Mouse (Mus musculus) hindbrain, postnatal 0 days (tissue): ENCODE measurements around the gene Efcab12. TPM values are rescaled to one million over a fixed set of nuclear protein-coding genes. Genes with fewer than 3 reads are reported as not detected.

Source experiments
- ATAC-seq: fragments of 200-750 bp; cut with Nextera tagmentation; 2 replicates; pipeline ENCODE4 v1.8.0; 2017; ENCODE audit warnings: mild to moderate bottlenecking, moderate TSS enrichment, moderate library complexity
- DNase-seq: peaks from one replicate; pipeline ENCODE4 v3.0.0-alpha.2; 2015; ENCODE audit warnings: low spot score
- H3K27ac ChIP-seq: fragments of 300-500 bp; sonication (generic); 2 replicates; pipeline ENCODE4 v1.5.1; 2014; ENCODE audit warnings: mild to moderate bottlenecking
- H3K27me3 ChIP-seq: fragments of 300-500 bp; sonication (generic); 2 replicates; pipeline ENCODE4 v1.6.1; 2014; ENCODE audit warnings: low read length, mixed read lengths; ENCODE audit not compliant: insufficient read depth
- H3K36me3 ChIP-seq: fragments of 300-500 bp; sonication (generic); 2 replicates; pipeline ENCODE4 v1.6.1; 2014; ENCODE audit warnings: low read length, mixed read lengths; ENCODE audit not compliant: insufficient read depth
- H3K4me1 ChIP-seq: fragments of 300-500 bp; sonication (generic); 2 replicates; pipeline ENCODE4 v1.6.1; 2014; ENCODE audit warnings: antibody characterized with exemption, low read length, mixed read lengths; ENCODE audit not compliant: insufficient read depth
- H3K4me2 ChIP-seq: fragments of 300-500 bp; sonication (generic); 2 replicates; pipeline ENCODE4 v1.6.1; 2014; ENCODE audit warnings: low read depth, mild to moderate bottlenecking, low read length, moderate library complexity, mixed read lengths
- H3K4me3 ChIP-seq: fragments of 300-500 bp; sonication (generic); 2 replicates; pipeline ENCODE4 v1.5.1; 2014; ENCODE audit warnings: low read length
- H3K9ac ChIP-seq: fragments of 300-500 bp; sonication (generic); replicated peaks from 2 replicates; pipeline ENCODE4 v1.6.1; 2014; ENCODE audit warnings: mild to moderate bottlenecking, low read length, moderate library complexity, mixed read lengths
- H3K9me3 ChIP-seq: fragments of 300-500 bp; sonication (generic); 2 replicates; pipeline ENCODE4 v1.6.1; 2016; ENCODE audit warnings: low read length, mixed read lengths
- CTCF ChIP-seq: IDR thresholded peaks from 2 replicates; pipeline ENCODE4 v1.5.1; 2016; ENCODE audit warnings: antibody characterized with exemption, control low read depth, low read depth
- WGBS: fragments of 180-500 bp; shearing (Covaris S2); extraction: QIAGEN DNeasy Blood & Tissue Kit; methylation state at CpG from one replicate; pipeline ENCODE4 v1.1.7; 2014; 5-methylcytosine and 5-hydroxymethylcytosine counted together
- microRNA-seq, 2 experiments: library from miRNA; unstranded; fragments of <30 nt; microRNA quantifications; one replicate each; pipeline ENCODE4; 2016
- polyA plus RNA-seq: library from polyadenylated mRNA; unstranded; fragments of >200 nt; fragmentation: Nextera tagmentation; extraction: Ambion mirVana; gene quantifications from 2 replicates; pipeline ENCODE4 v1.2.1, GENCODE M21; 2015
- total RNA-seq: library from RNA; depleted of rRNA; stranded (reverse); fragments of >200 nt; gene quantifications from 2 replicates; pipeline ENCODE4 v1.2.3, GENCODE M21; 2014; rRNA removed

The Efcab12 gene
- total and polyA plus RNA-seq, 2 experiments from 2014 or later, result 1.6 to 2.4 TPM

- no peak within 1 kb of the TSS for H3K4me3 ChIP-seq
- no peak for TF ChIP-seq CTCF
- ATAC-seq (no peak; the same call in 1 of the 2 replicates), DNase-seq (peak; percentile 26)
- 6% methylated on average over 9 of the region's 9 CpGs for WGBS
- no peaks in the 10 kb centered on the region for H3K4me1 ChIP-seq
- H3K27ac ChIP-seq, result peak within 1 kb of the TSS; percentile 62
- no peaks in the 10 kb centered on the region for H3K27me3 ChIP-seq
- H3K36me3 ChIP-seq, result no peaks in the 10 kb centered on the region
- H3K4me2 ChIP-seq, result no peak within 1 kb of the TSS
- no peaks in the 10 kb centered on the region for H3K9me3 ChIP-seq
- no peak within 1 kb of the TSS for H3K9ac ChIP-seq
These were observed 76.0 kb downstream of the Efcab12 start, which contains the start of gene Tmem40 for GRCm38 (mm10) chr6:115761995-115762756. Tmem40 (minus strand) TSS chr6:115762410.

DNA sequence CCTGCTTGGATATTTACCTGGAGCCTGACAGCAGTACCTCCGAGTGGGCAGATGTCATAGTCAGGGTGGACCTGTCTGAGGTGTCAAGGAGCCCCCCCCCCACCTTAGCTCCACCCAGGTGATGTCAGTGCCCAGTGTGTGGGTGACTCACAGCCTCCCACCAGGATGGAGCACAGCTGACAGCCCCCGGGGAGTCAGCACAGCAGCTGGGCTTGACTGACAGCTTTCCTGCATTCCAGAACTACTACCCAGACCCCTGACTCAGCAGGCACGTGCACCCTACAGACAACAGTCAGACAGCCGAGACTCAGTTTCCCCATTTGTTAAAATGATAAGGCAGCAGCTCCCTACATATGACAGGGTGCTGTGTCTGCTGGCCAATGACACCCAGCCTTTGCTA lies 77.2 kb downstream of the Efcab12 start:
- DNase-seq, result no peak
- H3K4me2 ChIP-seq, result no peak overlapping the region
- no peak for ATAC-seq
- H3K27me3 ChIP-seq, result no peaks in the 10 kb centered on the region
- H3K4me1 ChIP-seq, result no peaks in the 10 kb centered on the region
- no peak overlapping the region for H3K27ac ChIP-seq
- WGBS, result 58% methylated on average over 4 of the region's 4 CpGs
- H3K36me3 ChIP-seq, result no peaks in the 10 kb centered on the region
- TF ChIP-seq CTCF, result no peak
- no peak overlapping the region for H3K4me3 ChIP-seq
- no peak overlapping the region for H3K9ac ChIP-seq
- H3K9me3 ChIP-seq, result no peaks in the 10 kb centered on the region

Small RNAs within 50 kb of the gene (microRNA-seq; reads per million reads assigned to microRNA genes)
- gene Mir7660, result 0.35 to 0.36 reads per million in 2 experiments

Other genes starting within 250 kb of the Efcab12 start
- gene Mkrn2os, start 245.8 kb downstream of the Efcab12 start, total RNA-seq, result not detected in 2 replicates
- gene Mkrn2os, start 245.8 kb downstream of the Efcab12 start, polyA plus RNA-seq, result 0.32 and 0.39 TPM in 2 replicates
- 25.2 and 29.4 TPM in 2 replicates for gene Mkrn2, start 236.5 kb downstream of the Efcab12 start, total RNA-seq
- 37.4 and 40.6 TPM in 2 replicates for gene Mkrn2, start 236.5 kb downstream of the Efcab12 start, polyA plus RNA-seq
- gene Raf1, start 161.8 kb downstream of the Efcab12 start, total RNA-seq, result 204 and 218 TPM in 2 replicates
- gene Raf1, start 161.8 kb downstream of the Efcab12 start, polyA plus RNA-seq, result 86.1 and 90.5 TPM in 2 replicates
- gene Tmem40, start 76.0 kb downstream of the Efcab12 start, total RNA-seq, result 0.68 and 2.5 TPM in 2 replicates
- 2.5 and 2.9 TPM in 2 replicates for gene Tmem40, start 76.0 kb downstream of the Efcab12 start, polyA plus RNA-seq
- gene Cand2, start 63.9 kb downstream of the Efcab12 start, total RNA-seq, result 10.5 and 12.5 TPM in 2 replicates
- 4.5 and 5.5 TPM in 2 replicates for gene Cand2, start 63.9 kb downstream of the Efcab12 start, polyA plus RNA-seq
- gene Rpl32, start 29.7 kb downstream of the Efcab12 start, total RNA-seq, result 790 and 802 TPM in 2 replicates
- 1,119 and 1,169 TPM in 2 replicates for gene Rpl32, start 29.7 kb downstream of the Efcab12 start, polyA plus RNA-seq
- 2.9 and 3.8 TPM in 2 replicates for gene Mbd4, start 15.0 kb upstream of the Efcab12 start, total RNA-seq
- gene Mbd4, start 15.0 kb upstream of the Efcab12 start, polyA plus RNA-seq, result 5.6 and 6.5 TPM in 2 replicates
- 29.3 and 29.4 TPM in 2 replicates for gene Ift122, start 15.1 kb upstream of the Efcab12 start, total RNA-seq
- 19.2 and 19.7 TPM in 2 replicates for gene Ift122, start 15.1 kb upstream of the Efcab12 start, polyA plus RNA-seq
- 0.37 and 1.1 TPM in 2 replicates for gene Rho, start 93.3 kb upstream of the Efcab12 start, total RNA-seq
- gene Rho, start 93.3 kb upstream of the Efcab12 start, polyA plus RNA-seq, result 0.08 and 0.09 TPM in 2 replicates
- gene H1foo, start 106.5 kb upstream of the Efcab12 start, total RNA-seq, result 1.0 TPM in 1 of 2 replicates, not detected in the other
- not detected in 2 replicates for gene H1foo, start 106.5 kb upstream of the Efcab12 start, polyA plus RNA-seq
- 31.2 and 36.1 TPM in 2 replicates for gene Plxnd1, start 156.6 kb upstream of the Efcab12 start, total RNA-seq
- gene Plxnd1, start 156.6 kb upstream of the Efcab12 start, polyA plus RNA-seq, result 6.1 and 8.2 TPM in 2 replicates